Mouse (Mus musculus) embryonic facial prominence, embryonic 14.5 days (tissue): ENCODE measurements at regions not wholly inside any gene's neighbourhood (a gene's known extent, or its start where the extent isn't known, plus 50 kb on each side); places are given as distances from the start of the nearest gene placed in this dataset.
A peak's percentile ranks its signal among the peaks of the same experiment; 100 is the strongest.

Experiments used
- ATAC-seq: fragments of 200-750 bp; cut with Nextera tagmentation; 2 replicates; pipeline ENCODE4 v1.8.0; 2017; ENCODE audit warnings: low read depth, moderate number of reproducible peaks, moderate TSS enrichment
- DNase-seq: peaks from one replicate; pipeline ENCODE4 v3.0.0-alpha.2; 2015; ENCODE audit warnings: low spot score
- H3K27ac ChIP-seq: fragments of 300-500 bp; sonication (generic); replicated peaks from 2 replicates; pipeline ENCODE4 v1.5.1; 2014; ENCODE audit warnings: low read depth, mild to moderate bottlenecking, low read length, moderate library complexity
- H3K27me3 ChIP-seq: fragments of 300-500 bp; sonication (generic); replicated peaks from 2 replicates; pipeline ENCODE4 v1.6.1; 2014; ENCODE audit warnings: low read length; ENCODE audit not compliant: control insufficient read depth, insufficient read depth
- H3K36me3 ChIP-seq: fragments of 300-500 bp; sonication (generic); 2 replicates; pipeline ENCODE4 v1.6.1; 2014; ENCODE audit warnings: low read length, mixed read lengths; ENCODE audit not compliant: control insufficient read depth, insufficient read depth
- H3K4me1 ChIP-seq: fragments of 300-500 bp; sonication (generic); 2 replicates; pipeline ENCODE4 v1.6.1; 2014; ENCODE audit warnings: antibody characterized with exemption, low read length; ENCODE audit not compliant: control insufficient read depth, insufficient read depth
- H3K4me2 ChIP-seq: fragments of 300-500 bp; sonication (generic); 2 replicates; pipeline ENCODE4 v1.6.1; 2014; ENCODE audit warnings: low read depth, mild to moderate bottlenecking, low read length, moderate library complexity, mixed read lengths
- H3K4me3 ChIP-seq: fragments of 300-500 bp; sonication (generic); 2 replicates; pipeline ENCODE4 v1.5.1; 2014; ENCODE audit warnings: low read depth, mild to moderate bottlenecking, low read length
- H3K9ac ChIP-seq: fragments of 300-500 bp; sonication (generic); 2 replicates; pipeline ENCODE4 v1.6.1; 2014; ENCODE audit warnings: low read depth, mild to moderate bottlenecking, low read length, moderate library complexity, mixed read lengths
- H3K9me3 ChIP-seq: fragments of 300-500 bp; sonication (generic); 2 replicates; pipeline ENCODE4 v1.6.1; 2016; ENCODE audit warnings: low read length; ENCODE audit not compliant: control insufficient read depth
- WGBS: fragments of 180-500 bp; shearing (Covaris S2); extraction: QIAGEN DNeasy Blood & Tissue Kit; methylation state at CpG from one replicate; pipeline ENCODE4 v1.1.7; 2014; 5-methylcytosine and 5-hydroxymethylcytosine counted together

GRCm38 (mm10) chr2:9749829-9750788 lies 130.9 kb upstream of the 4930412O13Rik start:
- Histone ChIP-seq H3K4me2 (no peak overlapping the region), H3K9me3 (0 out of 2 replicates have a peak, but pooled peaks cover 6% of the 10 kb centered on the region), H3K36me3 (no peaks in the 10 kb centered on the region), H3K27ac (no peak overlapping the region), H3K9ac (no peak overlapping the region), H3K4me1 (no peaks in the 10 kb centered on the region), H3K27me3 (no peaks in the 10 kb centered on the region), H3K4me3 (no peak overlapping the region)
- 42% methylated on average over 11 of the region's 11 CpGs for WGBS
- DNase-seq (peak; percentile 6), ATAC-seq (no peak)

GRCm38 (mm10) chr2:9753691-9754090 lies 127.4 kb upstream of the 4930412O13Rik start:
- no peaks in the 10 kb centered on the region for H3K9me3 ChIP-seq
- H3K36me3 ChIP-seq = no peaks in the 10 kb centered on the region
- H3K4me2 ChIP-seq = no peak overlapping the region
- H3K27ac ChIP-seq = no peak overlapping the region
- no peak overlapping the region for H3K4me3 ChIP-seq
- WGBS = 60% methylated on average over 7 of the region's 7 CpGs
- DNase-seq (no peak), ATAC-seq (no peak)
- H3K9ac ChIP-seq = no peak overlapping the region
- H3K4me1 ChIP-seq = no peaks in the 10 kb centered on the region
- H3K27me3 ChIP-seq = no peaks in the 10 kb centered on the region

GRCm38 (mm10) chr2:9754153-9754552 lies 126.9 kb upstream of the 4930412O13Rik start:
- no peaks in the 10 kb centered on the region for H3K27me3 ChIP-seq
- no peak for DNase-seq
- H3K4me1 ChIP-seq = no peaks in the 10 kb centered on the region
- no peak overlapping the region for H3K4me2 ChIP-seq
- no peak overlapping the region for H3K9ac ChIP-seq
- no peak overlapping the region for H3K4me3 ChIP-seq
- H3K27ac ChIP-seq = no peak overlapping the region
- 81% methylated on average over 6 of the region's 6 CpGs for WGBS
- H3K9me3 ChIP-seq = no peaks in the 10 kb centered on the region
- no peak for ATAC-seq
- H3K36me3 ChIP-seq = no peaks in the 10 kb centered on the region

- H3K27ac ChIP-seq = no peak overlapping the region
- WGBS = 81% methylated on average over 5 of the region's 5 CpGs
These were observed 123.2 kb upstream of the 4930412O13Rik start for GRCm38 (mm10) chr2:9757770-9758420.

DNA sequence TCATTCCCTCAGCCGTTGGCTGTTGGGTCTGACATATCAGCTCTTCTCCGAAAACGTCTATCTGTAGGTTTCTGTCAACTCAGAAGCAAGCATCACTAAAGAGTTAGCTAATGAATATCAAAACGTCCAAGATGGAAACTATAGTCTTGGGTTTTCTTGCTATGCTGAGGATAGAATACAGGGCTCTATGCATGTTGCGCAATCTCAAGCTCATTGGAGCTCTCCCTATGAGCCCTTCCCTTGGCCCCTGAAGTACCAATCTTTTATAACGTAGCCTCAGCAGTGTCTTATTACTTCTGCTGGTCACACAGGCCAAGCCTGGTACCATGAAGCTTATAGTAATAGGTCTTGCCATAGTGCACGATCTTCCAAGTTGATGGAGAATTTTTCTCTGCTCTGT lies 122.1 kb upstream of the 4930412O13Rik start:
- Histone ChIP-seq H3K4me3 (no peak overlapping the region), H3K27ac (no peak overlapping the region), H3K4me2 (no peak overlapping the region), H3K9me3 (no peaks in the 10 kb centered on the region), H3K4me1 (no peaks in the 10 kb centered on the region), H3K27me3 (no peaks in the 10 kb centered on the region), H3K36me3 (no peaks in the 10 kb centered on the region), H3K9ac (no peak overlapping the region)
- WGBS = 90% methylated on average over 7 of the region's 7 CpGs
- DNase-seq = no peak
- ATAC-seq = no peak

More at GRCm38 (mm10) chr2:9757770-9758420, 123.2 kb upstream of the 4930412O13Rik start:
- Histone ChIP-seq H3K4me2 (no peak overlapping the region), H3K9me3 (no peaks in the 10 kb centered on the region), H3K9ac (no peak overlapping the region), H3K4me3 (no peak overlapping the region), H3K27me3 (no peaks in the 10 kb centered on the region), H3K4me1 (no peaks in the 10 kb centered on the region), H3K36me3 (no peaks in the 10 kb centered on the region)
- DNase-seq = no peak
- no peak for ATAC-seq

GRCm38 (mm10) chr2:9759389-9760104 lies 121.5 kb upstream of the 4930412O13Rik start:
- Histone ChIP-seq H3K27ac (no peak overlapping the region), H3K9me3 (no peaks in the 10 kb centered on the region), H3K36me3 (no peaks in the 10 kb centered on the region), H3K27me3 (no peaks in the 10 kb centered on the region), H3K4me3 (no peak overlapping the region), H3K9ac (no peak overlapping the region), H3K4me1 (no peaks in the 10 kb centered on the region), H3K4me2 (no peak overlapping the region)
- no peak for ATAC-seq
- DNase-seq = no peak
- 80% methylated on average over 7 of the region's 7 CpGs for WGBS

DNA sequence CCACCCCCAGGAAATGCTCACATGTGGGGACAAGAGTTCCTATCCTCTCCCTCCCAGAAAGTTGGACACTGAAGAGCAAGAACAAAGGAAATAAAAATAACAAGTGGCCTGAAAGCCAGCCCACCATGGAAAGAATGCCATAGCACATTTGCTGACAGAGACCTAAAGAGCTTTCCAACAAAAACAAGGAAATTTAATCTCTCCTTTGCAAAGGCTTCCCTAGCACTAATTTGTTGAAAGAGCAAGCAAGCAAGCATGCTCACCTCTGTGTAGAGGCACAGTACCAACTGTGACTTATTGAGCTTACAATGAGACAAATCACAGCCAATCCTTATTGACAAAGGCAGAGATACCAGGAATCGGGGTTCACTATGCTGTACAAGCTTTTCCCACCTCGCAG lies 100.9 kb upstream of the 4930412O13Rik start:
- H3K9me3 ChIP-seq = no peaks in the 10 kb centered on the region
- H3K27ac ChIP-seq = no peak overlapping the region
- DNase-seq = peak; percentile 26
- H3K36me3 ChIP-seq = no peaks in the 10 kb centered on the region
- no peak overlapping the region for H3K9ac ChIP-seq
- no peak overlapping the region for H3K4me2 ChIP-seq
- H3K4me3 ChIP-seq = no peak overlapping the region
- no peaks in the 10 kb centered on the region for H3K4me1 ChIP-seq
- no peaks in the 10 kb centered on the region for H3K27me3 ChIP-seq
- WGBS = 62% methylated on average over 2 of the region's 2 CpGs
- ATAC-seq = no peak

DNA sequence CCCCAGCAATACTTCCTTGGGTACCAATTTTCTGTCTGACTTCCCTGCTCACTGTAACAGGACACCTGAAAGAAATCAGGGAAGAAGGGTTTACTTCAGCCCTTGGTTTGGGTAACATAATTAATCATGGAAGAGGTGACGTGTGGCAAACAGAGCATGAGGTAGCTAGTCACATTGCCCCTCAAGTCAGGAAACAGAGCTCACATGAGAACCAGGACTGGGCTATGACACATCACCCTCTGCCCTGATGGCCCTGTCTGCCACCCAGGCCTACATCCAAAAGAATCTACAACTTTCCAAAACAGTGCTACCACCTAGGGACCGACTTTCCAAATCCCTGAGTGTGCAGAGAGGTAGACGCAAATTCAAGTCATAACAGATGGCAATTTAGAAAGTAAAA lies 98.4 kb upstream of the 4930412O13Rik start:
- no peak overlapping the region for H3K27ac ChIP-seq
- no peaks in the 10 kb centered on the region for H3K4me1 ChIP-seq
- no peak for DNase-seq
- H3K4me2 ChIP-seq = no peak overlapping the region
- no peak for ATAC-seq
- H3K9me3 ChIP-seq = no peaks in the 10 kb centered on the region
- no peak overlapping the region for H3K4me3 ChIP-seq
- WGBS = 65% methylated on average over 3 of the region's 3 CpGs
- H3K27me3 ChIP-seq = no peaks in the 10 kb centered on the region
- no peaks in the 10 kb centered on the region for H3K36me3 ChIP-seq
- H3K9ac ChIP-seq = no peak overlapping the region
